Mouse (Mus musculus) olfactory bulb, adult 2 months (tissue): ENCODE data around the gene Eya2.

Experiments
- CTCF ChIP-seq: fragments of 200-500 bp; IDR thresholded peaks from 2 replicates; pipeline ENCODE4 v1.5.1; 2012; ENCODE audit warnings: low read depth, mild to moderate bottlenecking, low read length, moderate library complexity; ENCODE audit not compliant: insufficient read depth
- POLR2A ChIP-seq: fragments of 200-500 bp; IDR thresholded peaks from 2 replicates; pipeline ENCODE4 v1.6.1; 2012; ENCODE audit warnings: mild to moderate bottlenecking, low read depth, low read length, moderate library complexity; ENCODE audit not compliant: insufficient read depth

DNA sequence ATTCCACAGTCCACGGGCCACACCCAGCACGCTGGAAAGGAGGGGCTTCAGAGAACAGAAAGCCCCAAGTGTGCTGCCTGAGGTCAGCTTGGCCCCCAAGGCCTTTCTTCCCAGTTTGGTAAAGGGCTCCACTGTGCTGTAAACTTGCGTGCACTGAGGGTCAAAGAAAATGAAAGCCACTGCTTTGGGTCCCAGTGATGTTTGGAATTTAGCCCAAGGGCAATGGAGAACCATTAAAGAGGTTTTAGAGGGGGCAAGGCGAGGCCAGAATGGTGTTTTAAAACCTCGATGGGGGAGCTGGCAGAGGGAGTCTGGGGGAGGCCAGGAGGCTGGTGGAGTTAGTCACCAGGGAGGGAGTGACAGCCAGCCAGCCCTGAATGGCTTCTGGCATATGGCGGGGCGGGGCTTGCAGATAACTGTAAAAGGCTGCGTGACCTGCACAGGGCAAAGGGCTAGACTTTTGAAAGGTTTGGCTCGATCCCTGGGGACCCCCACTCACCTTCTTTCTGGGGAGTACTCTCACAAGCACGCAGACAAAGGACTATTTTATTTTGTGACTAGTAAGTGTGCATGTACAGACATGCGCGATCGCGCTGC, 47.2 kb downstream of the Eya2 start:
- TF ChIP-seq CTCF (no peak), POLR2A (no peak)
